Mouse (Mus musculus): Measurements from ENCODE around the gene Dpy30. TPM values are rescaled to one million over a fixed set of nuclear protein-coding genes. Genes with fewer than 3 reads are reported as not detected.
"Not testable (repeated sequence)": the region's sequence is repeated elsewhere in the genome, so short reads cannot be mapped to it uniquely, and the experiment has no call there.

Gene Dpy30
- polyA plus RNA-seq, 1 experiment, result 9.4 TPM

DNA sequence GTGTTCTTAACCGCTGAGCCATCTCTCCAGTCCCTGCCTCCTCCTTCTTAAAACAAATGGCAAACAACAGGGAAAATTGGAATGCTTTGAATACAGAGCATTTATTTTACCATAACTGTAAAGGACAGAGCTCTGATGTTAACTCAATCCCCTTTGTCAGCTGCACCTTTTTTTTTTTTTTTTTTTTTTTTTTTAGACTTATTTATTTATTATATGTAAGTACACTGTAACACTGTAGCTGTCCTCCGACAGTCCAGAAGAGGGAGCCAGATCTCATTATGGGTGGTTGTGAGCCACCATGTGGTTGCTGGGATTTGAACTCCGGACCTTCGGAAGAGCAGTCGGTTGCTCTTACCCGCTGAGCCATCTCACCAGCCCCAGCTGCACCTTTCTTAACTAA, 5.0 kb downstream of the Dpy30 start:
- Histone ChIP-seq H3K4me3 (replicated peaks) (no peak overlapping the region), H3K9me3 (ENCODE audit: control insufficient read depth, low read length) (no peaks in the 10 kb centered on the region), H3K36me3 (ENCODE audit: control insufficient read depth) (peaks cover 11% of the 10 kb centered on the region), H3K27me3 (ENCODE audit: control insufficient read depth) (no peaks in the 10 kb centered on the region), H3K4me1 (ENCODE audit: control insufficient read depth) (peaks cover 25% of the 10 kb centered on the region)
- TF ChIP-seq TAL1 (IDR thresholded peaks at IDR 0.05; ENCODE audit: low read length), result no peak
- no peak for TF ChIP-seq GATA1 (IDR thresholded peaks at IDR 0.05; ENCODE audit: low read length)

GRCm38 (mm10) chr17:74316309-74316863, 7.4 kb downstream of the Dpy30 start:
- peaks cover 32% of the 10 kb centered on the region for H3K4me1 ChIP-seq (ENCODE audit: control insufficient read depth)
- H3K36me3 ChIP-seq (ENCODE audit: control insufficient read depth), result peaks cover 27% of the 10 kb centered on the region
- H3K4me3 ChIP-seq (replicated peaks), result peak overlapping the region; percentile 89
- no peaks in the 10 kb centered on the region for H3K9me3 ChIP-seq (ENCODE audit: control insufficient read depth, low read length)
- TF ChIP-seq TAL1 (IDR thresholded peaks at IDR 0.05; ENCODE audit: low read length) (no peak), GATA1 (IDR thresholded peaks at IDR 0.05; ENCODE audit: low read length) (0 out of 2 replicates have a peak, but pooled peaks have one; percentile 6)
- H3K27me3 ChIP-seq (ENCODE audit: control insufficient read depth), result no peaks in the 10 kb centered on the region

GRCm38 (mm10) chr17:74315445-74316308, 8.1 kb downstream of the Dpy30 start:
- TF ChIP-seq GATA1 (IDR thresholded peaks at IDR 0.05; ENCODE audit: low read length), result no peak
- TF ChIP-seq TAL1 (IDR thresholded peaks at IDR 0.05; ENCODE audit: low read length), result no peak
- Histone ChIP-seq H3K9me3 (ENCODE audit: control insufficient read depth, low read length) (no peaks in the 10 kb centered on the region), H3K36me3 (ENCODE audit: control insufficient read depth) (peaks cover 33% of the 10 kb centered on the region), H3K4me3 (replicated peaks) (peak overlapping the region; percentile 89), H3K27me3 (ENCODE audit: control insufficient read depth) (no peaks in the 10 kb centered on the region), H3K4me1 (ENCODE audit: control insufficient read depth) (peaks cover 34% of the 10 kb centered on the region)

DNA sequence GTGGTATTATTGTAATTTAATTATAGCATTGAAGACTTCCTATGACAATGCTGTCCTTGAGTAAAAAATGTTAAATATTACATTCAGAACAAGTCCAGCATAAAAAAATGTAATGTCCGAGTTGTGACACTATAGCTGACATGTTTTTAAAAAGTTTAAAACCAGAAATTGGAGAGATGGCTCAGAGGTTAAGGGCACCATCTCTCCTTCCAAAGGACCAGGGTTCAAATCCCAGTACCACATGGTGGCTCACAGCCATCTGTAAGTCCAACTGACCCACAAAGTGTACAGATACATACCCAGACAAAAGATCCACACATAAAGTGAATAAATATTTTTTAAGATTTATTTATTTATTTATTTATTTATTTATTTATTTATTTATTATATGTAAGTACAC, 17.7 kb downstream of the Dpy30 start:
- Histone ChIP-seq H3K9me3 (ENCODE audit: control insufficient read depth, low read length) (no peaks in the 10 kb centered on the region), H3K4me1 (ENCODE audit: control insufficient read depth) (peaks cover 32% of the 10 kb centered on the region), H3K27me3 (ENCODE audit: control insufficient read depth) (no peaks in the 10 kb centered on the region), H3K4me3 (replicated peaks) (no peak overlapping the region), H3K36me3 (ENCODE audit: control insufficient read depth) (peaks cover 88% of the 10 kb centered on the region)
- TF ChIP-seq GATA1 (IDR thresholded peaks at IDR 0.05; ENCODE audit: low read length) (no peak), TAL1 (IDR thresholded peaks at IDR 0.05; ENCODE audit: low read length) (no peak)

- TF ChIP-seq TAL1 (IDR thresholded peaks at IDR 0.05; ENCODE audit: low read length) (no peak), GATA1 (IDR thresholded peaks at IDR 0.05; ENCODE audit: low read length) (no peak)
- Histone ChIP-seq H3K4me3 (replicated peaks) (no peak overlapping the region), H3K9me3 (ENCODE audit: control insufficient read depth, low read length) (no peaks in the 10 kb centered on the region), H3K36me3 (ENCODE audit: control insufficient read depth) (peaks cover 89% of the 10 kb centered on the region), H3K27me3 (ENCODE audit: control insufficient read depth) (no peaks in the 10 kb centered on the region), H3K4me1 (ENCODE audit: control insufficient read depth) (peaks cover 32% of the 10 kb centered on the region)
Observed at GRCm38 (mm10) chr17:74305616-74306015, 18.1 kb downstream of the Dpy30 start.

DNA sequence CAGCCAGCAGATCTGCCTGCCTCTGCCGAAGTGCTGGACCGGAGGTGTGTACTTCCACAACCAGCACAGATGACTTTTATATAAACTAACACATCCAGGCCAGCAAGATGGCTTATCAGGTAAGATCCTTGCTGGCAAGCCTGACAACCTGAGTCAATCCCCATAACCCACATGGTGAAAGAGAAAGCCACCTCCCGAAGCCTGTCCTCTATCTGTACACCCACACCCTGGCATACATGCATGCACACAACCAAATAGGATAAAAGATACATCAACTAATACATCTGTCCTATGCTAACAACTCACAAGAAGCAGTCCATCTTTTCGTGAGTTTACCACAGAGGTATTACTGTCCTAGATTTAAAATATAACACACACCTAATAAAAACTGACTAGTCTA, 19.7 kb downstream of the Dpy30 start:
- TF ChIP-seq GATA1 (IDR thresholded peaks at IDR 0.05; ENCODE audit: low read length) (0 out of 2 replicates have a peak, but pooled peaks have one; percentile 19), TAL1 (IDR thresholded peaks at IDR 0.05; ENCODE audit: low read length) (peak; percentile 52; the same call in 2 of the 3 replicates)
- Histone ChIP-seq H3K9me3 (ENCODE audit: control insufficient read depth, low read length) (no peaks in the 10 kb centered on the region), H3K36me3 (ENCODE audit: control insufficient read depth) (peaks cover 89% of the 10 kb centered on the region), H3K4me3 (replicated peaks) (no peak overlapping the region), H3K4me1 (ENCODE audit: control insufficient read depth) (peaks cover 29% of the 10 kb centered on the region), H3K27me3 (ENCODE audit: control insufficient read depth) (no peaks in the 10 kb centered on the region)

GRCm38 (mm10) chr17:74300089-74300488, 23.7 kb downstream of the Dpy30 start:
- Histone ChIP-seq H3K27me3 (ENCODE audit: control insufficient read depth) (no peaks in the 10 kb centered on the region), H3K36me3 (ENCODE audit: control insufficient read depth) (peaks cover 70% of the 10 kb centered on the region), H3K4me1 (ENCODE audit: control insufficient read depth) (peaks cover 35% of the 10 kb centered on the region), H3K4me3 (replicated peaks) (no peak overlapping the region), H3K9me3 (ENCODE audit: control insufficient read depth, low read length) (no peaks in the 10 kb centered on the region)
- TF ChIP-seq TAL1 (IDR thresholded peaks at IDR 0.05; ENCODE audit: low read length), result no peak
- TF ChIP-seq GATA1 (IDR thresholded peaks at IDR 0.05; ENCODE audit: low read length), result no peak

DNA sequence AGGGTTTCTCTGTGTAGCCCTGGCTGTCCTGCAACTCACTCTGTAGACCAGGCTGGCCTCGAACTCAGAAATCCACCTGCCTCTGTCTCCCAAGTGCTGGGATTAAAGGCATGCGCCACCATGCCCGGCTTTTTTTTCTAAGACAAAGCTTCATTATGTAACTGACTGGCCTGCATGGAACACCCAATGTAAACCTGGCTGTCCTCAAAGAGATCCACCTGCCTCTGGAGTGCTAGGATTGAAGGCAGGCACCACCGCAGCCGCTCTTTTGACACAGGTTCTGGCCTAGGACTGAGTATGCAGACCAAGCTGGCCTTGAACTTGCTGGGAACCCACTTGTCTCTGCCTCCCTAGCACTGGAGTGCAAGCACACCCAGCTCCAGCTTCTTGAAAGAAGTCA, 26.8 kb downstream of the Dpy30 start:
- H3K27me3 ChIP-seq (ENCODE audit: control insufficient read depth); H3K9me3 ChIP-seq (ENCODE audit: control insufficient read depth, low read length); H3K4me3 ChIP-seq (replicated peaks): not testable (repeated sequence)
- H3K4me1 ChIP-seq (ENCODE audit: control insufficient read depth), result peaks cover 28% of the 10 kb centered on the region
- peaks cover 46% of the 10 kb centered on the region for H3K36me3 ChIP-seq (ENCODE audit: control insufficient read depth)

- Histone ChIP-seq H3K36me3 (ENCODE audit: control insufficient read depth) (peaks cover 39% of the 10 kb centered on the region), H3K4me3 (replicated peaks) (peak overlapping the region; percentile 98), H3K9me3 (ENCODE audit: control insufficient read depth, low read length) (no peaks in the 10 kb centered on the region), H3K27me3 (ENCODE audit: control insufficient read depth) (no peaks in the 10 kb centered on the region), H3K4me1 (ENCODE audit: control insufficient read depth) (peaks cover 33% of the 10 kb centered on the region)
- TF ChIP-seq TAL1 (IDR thresholded peaks at IDR 0.05; ENCODE audit: low read length), result no peak
- no peak for TF ChIP-seq GATA1 (IDR thresholded peaks at IDR 0.05; ENCODE audit: low read length)
Observed at GRCm38 (mm10) chr17:74296076-74296823, 27.5 kb downstream of the Dpy30 start.
